Mouse (Mus musculus) forebrain, embryonic 11.5 days (tissue): Measurements from ENCODE around the gene Ptcd3. TPM values are rescaled to one million over a fixed set of nuclear protein-coding genes. Genes with fewer than 3 reads are reported as not detected.

Source experiments
- ATAC-seq: fragments of 200-750 bp; cut with Nextera tagmentation; replicated peaks from 2 replicates; pipeline ENCODE4 v1.8.0; 2017; ENCODE audit warnings: moderate TSS enrichment; ENCODE audit not compliant: low FRiP score
- DNase-seq: peaks from one replicate; pipeline ENCODE4 v3.0.0-alpha.2; 2017; ENCODE audit warnings: low spot score
- H3K27ac ChIP-seq: fragments of 300-500 bp; sonication (generic); 2 replicates; pipeline ENCODE4 v1.5.1; 2014; ENCODE audit warnings: low read depth, low read length
- H3K27me3 ChIP-seq: fragments of 300-500 bp; sonication (generic); 2 replicates; pipeline ENCODE4 v1.6.1; 2014; ENCODE audit warnings: mild to moderate bottlenecking, low read length, mixed read lengths; ENCODE audit not compliant: control insufficient read depth, insufficient read depth
- H3K36me3 ChIP-seq: fragments of 300-500 bp; sonication (generic); 2 replicates; pipeline ENCODE4 v1.6.1; 2014; ENCODE audit warnings: mild to moderate bottlenecking, low read length, moderate library complexity, mixed read lengths; ENCODE audit not compliant: control insufficient read depth, insufficient read depth
- H3K4me1 ChIP-seq: fragments of 300-500 bp; sonication (generic); replicated peaks from 2 replicates; pipeline ENCODE4 v1.6.1; 2014; ENCODE audit warnings: low read length, mixed read lengths; ENCODE audit not compliant: control insufficient read depth, insufficient read depth
- H3K4me2 ChIP-seq: fragments of 300-500 bp; sonication (generic); 2 replicates; pipeline ENCODE4 v1.6.1; 2014; ENCODE audit warnings: low read depth, mild to moderate bottlenecking, low read length, moderate library complexity, mixed read lengths; ENCODE audit not compliant: severe bottlenecking
- H3K4me3 ChIP-seq: fragments of 300-500 bp; sonication (generic); 2 replicates; pipeline ENCODE4 v1.5.1; 2014; ENCODE audit warnings: low read depth, low read length
- H3K9ac ChIP-seq: fragments of 300-500 bp; sonication (generic); 2 replicates; pipeline ENCODE4 v1.6.1; 2014; ENCODE audit warnings: low read length
- H3K9me3 ChIP-seq: fragments of 300-500 bp; sonication (generic); 2 replicates; pipeline ENCODE4 v1.6.1; 2016; ENCODE audit warnings: low read length, mixed read lengths; ENCODE audit not compliant: control insufficient read depth
- WGBS: fragments of 180-500 bp; shearing (Covaris S2); extraction: QIAGEN DNeasy Blood & Tissue Kit; methylation state at CpG from one replicate; pipeline ENCODE4 v1.1.7; 2014; 5-methylcytosine and 5-hydroxymethylcytosine counted together
- polyA plus RNA-seq: library from polyadenylated mRNA; unstranded; fragments of >200 nt; fragmentation: Nextera tagmentation; extraction: Ambion mirVana; gene quantifications from 2 replicates; pipeline ENCODE4 v1.2.1, GENCODE M21; 2014

Ptcd3 gene
- polyA plus RNA-seq, 1 experiment from 2014 or later = 142 TPM

DNA sequence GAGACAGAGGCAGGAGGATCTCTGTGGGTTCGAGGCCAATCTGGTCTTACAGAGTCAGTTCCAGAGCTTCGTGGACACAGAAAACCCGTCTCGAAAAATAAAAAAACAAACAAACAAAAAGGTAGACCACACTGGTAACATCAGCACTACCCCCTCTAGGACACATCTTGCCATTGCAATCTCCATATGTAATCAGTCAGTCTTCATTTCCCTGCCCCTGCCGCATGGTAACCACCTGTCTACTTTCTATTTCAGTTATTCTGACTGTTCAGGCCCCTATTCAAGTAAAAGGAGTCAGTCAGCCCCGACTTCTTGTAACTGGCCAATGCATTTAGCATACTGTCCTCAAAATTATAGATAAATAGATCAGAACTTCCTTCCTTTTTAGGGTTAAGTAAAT lies 1.3 kb upstream of the Ptcd3 start:
- no peaks in the 10 kb centered on the region; the same call in 1 of the 2 replicates for H3K36me3 ChIP-seq

DNA sequence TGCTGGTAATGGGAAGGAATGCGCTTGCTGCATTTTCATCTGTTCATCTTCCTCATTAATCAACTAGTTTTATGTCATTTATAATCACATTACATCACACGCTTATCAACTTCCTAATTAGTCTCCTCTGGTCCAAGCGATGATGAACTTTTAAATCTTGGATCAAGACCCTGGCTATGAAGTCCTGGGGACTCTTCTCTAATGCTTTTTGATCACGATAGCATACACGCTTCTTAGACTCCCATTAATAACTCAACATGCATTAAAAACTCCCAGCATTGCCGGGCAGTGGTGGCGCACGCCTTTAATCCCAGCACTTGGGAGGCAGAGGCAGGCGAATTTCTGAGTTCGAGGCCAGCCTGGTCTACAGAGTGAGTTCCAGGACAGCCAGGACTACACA lies 834 bp upstream of the Ptcd3 start:
- no peak for ATAC-seq
- H3K4me3 ChIP-seq = peak overlapping the region; percentile 80
- WGBS = 28% methylated on average over 10 of the region's 10 CpGs
- no peaks in the 10 kb centered on the region for H3K9me3 ChIP-seq
- H3K4me1 ChIP-seq = no peaks in the 10 kb centered on the region
- no peaks in the 10 kb centered on the region for H3K27me3 ChIP-seq
- 0 out of 2 replicates have a peak overlapping the region, but pooled peaks have one; percentile 15 for H3K27ac ChIP-seq
- H3K9ac ChIP-seq = peak overlapping the region; percentile 79; the same call in 1 of the 2 replicates
- no peaks in the 10 kb centered on the region; the same call in 1 of the 2 replicates for H3K36me3 ChIP-seq
- DNase-seq = no peak
- H3K4me2 ChIP-seq = peak overlapping the region; percentile 49

More for the DNA sequence above, 1.3 kb upstream of the Ptcd3 start:
- Histone ChIP-seq H3K4me3 (peak overlapping the region; percentile 80), H3K9ac (no peak overlapping the region; the same call in 1 of the 2 replicates), H3K27me3 (no peaks in the 10 kb centered on the region), H3K4me2 (peak overlapping the region; percentile 49), H3K9me3 (no peaks in the 10 kb centered on the region), H3K4me1 (no peaks in the 10 kb centered on the region), H3K27ac (no peak overlapping the region)
- no peak for DNase-seq
- WGBS = 84% methylated on average over 6 of the region's 6 CpGs
- ATAC-seq = no peak

DNA sequence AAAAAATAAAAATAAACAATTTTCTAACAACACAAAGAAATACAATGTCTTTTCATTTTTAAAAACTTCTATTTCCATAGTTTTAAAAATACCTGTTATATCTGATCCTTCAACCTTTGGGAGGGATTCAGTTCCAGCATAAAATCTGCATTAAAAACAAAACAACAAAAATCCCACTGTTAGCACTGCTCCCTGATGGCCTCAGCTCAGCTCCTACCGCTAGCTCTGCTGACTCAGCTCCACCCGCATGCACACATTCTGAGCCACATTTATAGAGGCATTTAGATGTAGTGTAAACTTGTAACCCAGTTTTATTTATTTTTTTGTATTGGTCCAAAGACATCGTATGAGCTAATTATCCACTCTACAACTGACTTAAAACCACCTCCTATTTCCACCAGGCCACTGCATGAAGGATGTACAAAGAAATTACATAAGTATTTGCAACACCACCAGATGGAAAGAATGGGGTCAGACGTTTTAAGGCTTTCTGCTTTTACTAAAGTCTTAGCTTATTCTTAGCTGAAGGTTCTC lies 781 bp downstream of the Ptcd3 start:
- peak overlapping the region; percentile 79 for H3K9ac ChIP-seq
- ATAC-seq (no peak), DNase-seq (no peak)
- peak overlapping the region; percentile 80 for H3K4me3 ChIP-seq
- peak overlapping the region; percentile 74 for H3K4me2 ChIP-seq
- H3K4me1 ChIP-seq = no peaks in the 10 kb centered on the region
- WGBS = 9% methylated on average over 4 of the region's 4 CpGs
- no peaks in the 10 kb centered on the region for H3K9me3 ChIP-seq
- no peak overlapping the region for H3K27ac ChIP-seq
- no peaks in the 10 kb centered on the region; the same call in 1 of the 2 replicates for H3K36me3 ChIP-seq
- no peaks in the 10 kb centered on the region for H3K27me3 ChIP-seq

DNA sequence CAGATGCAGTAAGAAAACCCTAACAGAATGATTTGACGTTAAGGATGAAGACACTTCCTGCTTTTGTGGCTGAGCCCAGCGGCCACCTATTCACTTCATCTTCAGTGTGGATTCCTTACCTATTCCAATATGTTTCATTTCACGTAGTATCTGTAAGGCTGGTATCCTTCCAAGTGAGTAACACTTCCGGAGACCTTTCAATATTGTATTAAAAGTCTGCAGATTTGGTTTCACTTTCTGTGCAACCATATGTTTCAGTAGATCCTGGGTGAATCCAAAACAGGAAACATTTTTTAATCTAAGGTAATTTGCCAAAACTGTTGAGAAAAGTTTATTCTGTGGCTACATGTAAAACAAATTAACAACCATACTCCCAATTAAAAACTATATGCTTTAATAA lies 15.3 kb downstream of the Ptcd3 start:
- Histone ChIP-seq H3K27me3 (no peaks in the 10 kb centered on the region), H3K4me1 (no peaks in the 10 kb centered on the region), H3K4me2 (no peak overlapping the region), H3K4me3 (no peak overlapping the region), H3K9me3 (no peaks in the 10 kb centered on the region), H3K27ac (no peak overlapping the region), H3K9ac (no peak overlapping the region), H3K36me3 (peaks cover 16% of the 10 kb centered on the region)
- ATAC-seq (no peak), DNase-seq (no peak)
- WGBS = 94% methylated on average over 4 of the region's 4 CpGs

DNA sequence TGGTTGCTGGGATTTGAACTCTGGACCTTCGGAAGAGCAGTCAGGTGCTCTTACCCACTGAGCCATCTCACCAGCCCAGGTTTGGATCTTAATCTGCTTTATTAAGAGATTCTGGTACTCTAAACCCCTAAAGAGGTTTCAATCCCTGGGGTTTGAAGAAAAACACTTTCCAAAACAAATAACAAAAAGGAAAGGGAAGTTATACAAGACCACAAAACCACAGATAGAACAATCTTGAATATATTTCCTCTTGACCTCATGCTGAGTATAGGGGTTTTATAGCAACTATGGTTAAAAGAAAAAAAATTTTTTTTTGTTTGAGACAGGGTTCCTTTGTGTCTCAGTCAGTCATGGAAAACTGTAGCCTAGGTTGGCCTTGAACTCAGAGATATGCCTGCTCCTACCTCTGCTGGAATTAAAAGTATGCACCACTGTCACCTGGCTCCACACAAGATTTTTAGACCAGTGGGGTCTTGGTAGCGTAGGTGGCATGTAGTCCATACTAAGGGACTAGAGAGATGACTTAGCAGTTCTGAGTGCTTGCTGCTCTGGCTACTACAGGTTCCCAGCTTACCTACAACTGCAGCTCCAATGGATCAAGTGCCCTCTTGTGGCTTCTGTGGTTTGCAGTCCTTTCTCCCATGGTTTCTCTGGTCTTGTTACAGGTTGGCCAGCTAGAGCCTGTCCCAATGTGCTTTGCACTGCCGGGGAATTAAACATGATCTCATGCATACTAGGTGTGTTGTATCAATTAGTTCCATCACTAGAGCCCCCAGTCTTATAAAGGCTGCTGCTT lies 30.4 kb downstream of the Ptcd3 start:
- Histone ChIP-seq H3K4me1 (no peaks in the 10 kb centered on the region), H3K36me3 (peaks cover 12% of the 10 kb centered on the region), H3K27ac (no peak overlapping the region), H3K4me2 (no peak overlapping the region), H3K27me3 (no peaks in the 10 kb centered on the region), H3K4me3 (no peak overlapping the region), H3K9ac (no peak overlapping the region), H3K9me3 (no peaks in the 10 kb centered on the region)
- no peak for ATAC-seq
- 93% methylated on average over 3 of the region's 3 CpGs for WGBS
- no peak for DNase-seq

DNA sequence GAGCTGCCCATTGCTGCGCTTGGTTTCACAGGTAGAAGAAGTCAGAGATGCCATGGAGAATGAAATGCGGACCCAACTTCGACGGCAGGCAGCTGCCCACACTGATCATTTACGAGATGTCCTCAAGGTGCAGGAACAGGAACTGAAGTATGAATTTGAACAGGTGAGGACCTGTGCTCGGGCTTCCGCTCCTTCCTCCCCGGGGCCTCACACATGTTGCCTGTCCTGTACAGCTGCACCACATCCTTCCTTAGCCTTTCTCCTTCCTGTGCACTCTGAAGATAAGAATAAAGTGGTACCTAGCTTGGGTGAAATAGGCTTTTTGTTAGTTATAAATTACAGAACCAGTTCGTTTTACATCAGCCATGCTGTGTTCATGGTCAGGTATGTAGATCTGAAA lies 37.2 kb downstream of the Ptcd3 start:
- no peaks in the 10 kb centered on the region for H3K27me3 ChIP-seq

DNA sequence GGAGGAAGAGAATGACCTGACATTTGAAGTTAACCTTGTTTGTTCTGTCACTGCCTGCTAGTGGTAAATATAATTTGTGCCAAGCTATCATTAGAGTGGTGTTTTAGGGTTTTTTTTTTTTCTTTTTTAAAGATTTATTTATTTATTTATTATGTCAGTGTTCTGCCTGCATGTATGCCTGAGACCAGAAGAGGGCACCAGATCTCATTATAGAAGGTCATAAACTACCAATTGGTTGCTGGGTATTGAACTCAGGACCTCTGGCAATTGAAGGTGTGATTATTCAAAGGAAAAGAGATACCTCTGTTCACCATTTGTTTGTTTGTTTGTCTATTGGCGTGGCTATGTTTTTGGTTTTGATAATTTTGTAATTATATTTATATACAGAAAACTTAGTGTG lies 39.7 kb downstream of the Ptcd3 start:
- H3K9ac ChIP-seq = no peak overlapping the region
- WGBS = 87% methylated on average over 1 of the region's 1 CpGs
- H3K4me2 ChIP-seq = no peak overlapping the region
- no peak for ATAC-seq
- H3K27ac ChIP-seq = no peak overlapping the region
- H3K4me1 ChIP-seq = no peaks in the 10 kb centered on the region
- peaks cover 14% of the 10 kb centered on the region; the same call in 1 of the 2 replicates for H3K36me3 ChIP-seq
- no peak for DNase-seq
- no peaks in the 10 kb centered on the region for H3K9me3 ChIP-seq
- H3K27me3 ChIP-seq = no peaks in the 10 kb centered on the region
- H3K4me3 ChIP-seq = no peak overlapping the region

More for the DNA sequence above, 37.2 kb downstream of the Ptcd3 start:
- H3K4me1 ChIP-seq = no peaks in the 10 kb centered on the region
- H3K4me3 ChIP-seq = no peak overlapping the region
- 96% methylated on average over 9 of the region's 9 CpGs for WGBS
- H3K9me3 ChIP-seq = no peaks in the 10 kb centered on the region
- H3K36me3 ChIP-seq = peaks cover 3% of the 10 kb centered on the region; the same call in 1 of the 2 replicates
- DNase-seq (no peak), ATAC-seq (no peak)
- no peak overlapping the region for H3K4me2 ChIP-seq
- H3K27ac ChIP-seq = no peak overlapping the region
- no peak overlapping the region for H3K9ac ChIP-seq

DNA sequence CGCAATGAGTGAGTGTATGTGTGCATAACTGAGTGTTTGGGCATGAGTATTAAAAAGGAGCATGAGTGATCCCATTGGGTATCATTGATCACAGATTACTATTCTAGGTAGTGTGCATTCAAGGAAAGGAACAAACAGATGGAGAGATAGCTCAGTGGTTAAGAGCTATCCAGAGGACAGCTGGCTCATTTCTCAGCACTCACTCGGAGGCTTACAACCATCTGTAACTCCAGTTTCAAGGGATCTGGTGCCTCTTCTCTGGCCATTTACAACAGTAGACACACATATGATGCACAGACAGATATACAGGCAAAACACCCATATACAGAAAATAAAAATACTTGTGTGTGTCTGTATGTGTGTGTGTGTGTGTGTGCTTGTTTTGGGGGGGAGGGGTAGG lies 40.8 kb downstream of the Ptcd3 start:
- no peak overlapping the region for H3K4me3 ChIP-seq
- no peak overlapping the region for H3K4me2 ChIP-seq
- H3K27me3 ChIP-seq = no peaks in the 10 kb centered on the region
- no peak overlapping the region for H3K9ac ChIP-seq
- peaks cover 18% of the 10 kb centered on the region; the same call in 1 of the 2 replicates for H3K36me3 ChIP-seq
- no peaks in the 10 kb centered on the region for H3K4me1 ChIP-seq
- DNase-seq = no peak
- 90% methylated on average over 2 of the region's 2 CpGs for WGBS
- H3K27ac ChIP-seq = no peak overlapping the region
- no peaks in the 10 kb centered on the region for H3K9me3 ChIP-seq
- ATAC-seq = no peak
